Mouse (Mus musculus) gastrocnemius, postnatal 14 days (tissue): ENCODE results near the gene Sh2d1b2. TPM values are rescaled to one million over a fixed set of nuclear protein-coding genes. Genes with fewer than 3 reads are reported as not detected.

Experiments
- DNase-seq: peaks from one replicate; pipeline ENCODE4 v3.0.0; 2021; ENCODE audit warnings: mixed read lengths
- intact Hi-C: fragments of 180-260 bp; cut with DNase I; formaldehyde crosslinking; loops from one replicate; pipeline ENCODE4 v1.15.1; 2025; ENCODE audit warnings: low total_unique reads
- total RNA-seq, 2 experiments: library from RNA; stranded (reverse); gene quantifications; 2 replicates each; pipeline ENCODE4 v1.2.3; 2021

The Sh2d1b2 gene
- total RNA-seq, 2 experiments from 2014 or later: not detected

- intact Hi-C loops: no loop called here
- DNase-seq: no peak
Measured at GRCm38 (mm10) chr1:170270281-170270680, 37.7 kb downstream of the Sh2d1b2 start.

- intact Hi-C loops: no loop called here
- no peak for DNase-seq
Measured at GRCm38 (mm10) chr1:170270696-170271095, 38.1 kb downstream of the Sh2d1b2 start.

- intact Hi-C loops: no loop called here
- DNase-seq: no peak
Measured at GRCm38 (mm10) chr1:170273252-170273651, 40.7 kb downstream of the Sh2d1b2 start.

DNA sequence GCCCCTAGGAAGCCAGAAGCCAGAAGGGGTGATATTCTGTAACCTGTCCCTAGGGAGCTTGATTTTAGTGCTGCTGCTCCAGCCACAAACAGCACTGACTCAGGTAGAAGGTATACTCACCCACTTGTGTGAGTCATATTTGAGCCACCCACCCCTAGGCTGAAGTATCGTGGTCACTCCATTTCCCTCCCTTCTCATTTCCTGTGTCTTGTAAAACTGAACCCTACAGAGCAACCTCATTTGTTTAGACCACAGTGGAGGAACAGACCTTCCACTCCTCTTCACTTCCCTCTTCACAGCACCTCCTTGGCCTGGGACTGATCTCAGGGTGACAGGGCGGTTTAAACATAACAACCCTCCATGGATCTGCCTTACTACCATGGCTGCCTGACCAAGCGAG is 44.5 kb downstream of the Sh2d1b2 start, which contains the start of gene Sh2d1b1:
Sh2d1b1 (plus strand) TSS at position 305 of the 400 bp plus-strand sequence.
- intact Hi-C loops: no loop called here
- DNase-seq: no peak

DNA sequence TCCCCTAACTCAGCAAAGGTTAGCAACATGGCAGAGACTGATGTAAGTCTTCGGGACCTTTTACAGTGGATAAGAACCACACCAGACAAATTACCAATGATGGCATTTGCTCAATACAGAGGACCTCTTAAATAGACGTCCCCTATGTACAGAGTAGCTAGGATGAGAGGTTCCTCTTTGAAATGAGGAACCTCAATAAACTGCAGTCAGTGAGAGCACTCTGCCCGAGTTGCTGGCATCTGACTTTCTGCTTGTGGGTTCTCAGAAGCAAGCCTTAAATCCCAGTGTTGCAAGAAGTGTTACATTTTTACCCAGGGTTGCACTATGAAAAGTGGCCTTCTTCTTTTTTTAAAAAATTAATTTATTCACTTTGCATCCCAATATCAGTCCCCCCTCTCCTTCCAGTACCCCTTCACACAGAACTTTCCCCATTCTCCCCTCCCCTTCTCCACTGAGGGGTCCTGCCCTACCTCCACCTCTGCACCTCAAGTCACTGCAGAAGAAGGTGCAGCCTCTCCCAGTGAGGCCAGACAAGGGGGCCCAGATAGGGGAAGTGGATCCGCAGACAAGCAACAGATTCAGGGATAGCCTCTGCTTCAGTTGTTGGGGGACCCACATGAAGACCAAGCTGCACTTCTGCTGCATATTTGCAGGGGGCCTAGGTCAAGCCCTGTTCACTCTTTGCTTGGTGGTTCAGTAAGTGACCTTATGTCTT is 50.0 kb downstream of the Sh2d1b2 start:
- intact Hi-C loops: no loop called here
- no peak for DNase-seq

GRCm38 (mm10) chr1:170292239-170292951 is 59.8 kb downstream of the Sh2d1b2 start:
- intact Hi-C loops: loop anchor here (5.0 kb wide), 1 partner anchor 320 kb away; no protein-coding TSS in a partner anchor
- no peak for DNase-seq

DNA sequence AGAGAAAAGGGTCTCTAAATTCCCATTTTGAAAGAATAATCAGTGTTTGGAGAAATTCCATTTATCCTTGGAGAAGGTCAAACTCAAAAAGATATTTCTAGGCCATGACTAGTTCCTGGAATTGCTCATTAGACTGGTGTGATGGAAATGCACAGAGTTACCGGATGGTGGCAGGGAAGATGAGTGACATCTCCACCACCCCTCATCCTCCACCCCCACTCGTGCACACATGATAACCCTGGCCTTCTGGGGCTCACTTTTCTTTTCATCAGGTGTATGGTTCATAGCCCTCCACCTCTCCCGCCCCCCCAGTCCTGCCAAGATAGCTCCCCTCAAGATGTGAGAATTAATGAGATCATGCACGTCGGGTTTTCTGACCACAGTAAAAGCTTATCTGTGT is 60.7 kb downstream of the Sh2d1b2 start:
- intact Hi-C loops: loop anchor here (5.0 kb wide), 1 partner anchor 319 kb away; no protein-coding TSS in a partner anchor

DNA sequence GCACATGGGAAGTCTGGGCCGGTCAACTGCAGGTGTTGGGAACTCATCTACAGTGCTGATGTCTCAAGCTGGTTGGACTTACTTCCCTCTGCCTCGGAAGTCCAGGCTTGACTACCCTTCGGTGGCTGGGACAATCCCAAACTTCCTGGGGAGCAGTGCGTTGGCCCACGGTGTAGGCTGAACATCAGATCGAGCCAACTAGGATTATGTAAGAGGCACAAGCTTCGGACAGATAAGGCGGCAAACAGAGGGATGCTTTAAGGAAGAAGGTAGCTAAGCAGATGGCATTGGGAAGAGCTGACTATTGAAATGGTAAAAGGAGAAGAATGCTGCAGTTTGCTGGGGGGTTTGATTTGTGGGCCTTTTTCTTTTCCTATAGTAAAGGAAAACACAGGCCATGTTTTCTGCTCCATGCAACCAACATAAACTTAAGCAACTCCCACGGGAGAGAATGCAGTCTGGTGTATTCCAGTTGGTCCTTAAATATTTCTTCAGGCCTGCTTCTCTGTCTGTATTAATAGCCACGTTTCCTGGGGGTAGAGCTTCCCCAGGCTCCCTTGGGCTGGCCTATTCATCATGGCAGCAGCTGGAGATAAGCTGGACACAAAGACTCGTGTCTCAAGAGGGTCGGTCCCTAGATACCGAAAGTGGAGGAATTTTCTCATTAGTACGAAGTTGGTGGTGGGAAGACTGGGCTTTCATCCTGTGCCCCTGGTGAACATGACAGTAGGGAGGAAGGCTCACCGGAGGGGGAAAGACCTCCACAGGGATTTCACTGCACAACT is 62.4 kb downstream of the Sh2d1b2 start:
- intact Hi-C loops: loop anchor here (5.0 kb wide), 1 partner anchor 317 kb away; no protein-coding TSS in a partner anchor
- DNase-seq: no peak

More for the DNA sequence above, 60.7 kb downstream of the Sh2d1b2 start:
- no peak for DNase-seq

DNA sequence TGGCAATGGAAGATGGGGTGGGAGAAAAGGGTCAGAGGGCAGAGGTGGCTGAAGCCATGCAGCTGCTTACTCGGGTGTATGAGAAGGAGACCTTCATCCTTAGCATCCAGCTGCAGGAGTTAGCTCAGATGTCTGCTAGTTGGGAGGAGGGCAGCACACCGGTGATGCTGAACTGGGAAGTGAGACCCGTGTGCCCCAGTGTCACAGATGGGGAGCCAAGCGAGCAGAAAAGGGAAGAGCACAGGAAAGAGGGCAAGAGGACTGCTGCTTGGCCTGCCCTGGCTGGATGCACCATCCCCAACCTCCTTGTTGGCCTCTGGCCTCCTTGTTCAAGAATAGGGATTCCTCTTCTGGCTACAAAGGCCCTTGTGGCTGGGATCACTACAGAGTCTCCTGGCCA is 66.9 kb downstream of the Sh2d1b2 start:
- DNase-seq: no peak
- intact Hi-C loops: no loop called here

GRCm38 (mm10) chr1:170301686-170302085 is 69.1 kb downstream of the Sh2d1b2 start:
- intact Hi-C loops: no loop called here
- DNase-seq: no peak

DNA sequence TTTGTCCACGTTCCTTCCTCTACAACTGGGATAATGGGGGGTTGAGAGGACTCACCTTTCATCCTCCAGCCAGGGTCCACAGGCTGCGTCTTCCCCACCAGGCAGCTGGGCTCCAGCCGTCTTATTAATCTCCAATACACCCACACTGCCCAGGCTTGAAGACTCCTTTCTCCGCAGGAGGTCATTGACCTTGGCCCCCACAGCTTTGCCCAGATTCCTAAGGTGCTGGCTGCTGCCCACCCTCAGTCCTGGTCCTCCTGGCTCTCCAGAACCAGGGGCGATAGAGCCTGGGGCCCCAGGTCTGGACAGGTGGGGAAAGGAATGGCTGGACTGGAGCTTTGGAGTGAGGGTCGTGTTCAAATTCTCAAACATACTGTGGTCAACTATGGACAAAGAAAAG is 69.9 kb downstream of the Sh2d1b2 start:
- intact Hi-C loops: no loop called here
- no peak for DNase-seq

- no peak for DNase-seq
- intact Hi-C loops: no loop called here
Measured at GRCm38 (mm10) chr1:170303103-170303502, 70.6 kb downstream of the Sh2d1b2 start.

Other genes with a start within 250 kb of the Sh2d1b2 start
- gene Ddr2, start 122.0 kb upstream of the Sh2d1b2 start, total RNA-seq: 10 to 100 TPM; 27.5 to 31.9 TPM
- 10 to 100 TPM; 29.9 to 36.0 TPM for gene Uap1, start 57.8 kb upstream of the Sh2d1b2 start, total RNA-seq
- gene Uhmk1, start 17.4 kb upstream of the Sh2d1b2 start, total RNA-seq: 10 to 100 TPM; 10.2 to 10.4 TPM
- gene Sh2d1b1, start 44.6 kb downstream of the Sh2d1b2 start, total RNA-seq: not detected
- under 1 TPM; 0.84 to 0.92 TPM for gene Gm7694, start 73.6 kb downstream of the Sh2d1b2 start, total RNA-seq
- not detected for gene Spata46, start 76.1 kb downstream of the Sh2d1b2 start, total RNA-seq